Mouse (Mus musculus): ENCODE data around the gene Cpeb3. TPM values are rescaled to one million over a fixed set of nuclear protein-coding genes. Genes with fewer than 3 reads are reported as not detected.

The Cpeb3 gene
- polyA plus RNA-seq, 1 experiment = 2.2 TPM

GRCm38 (mm10) chr19:37076116-37076515, 132.3 kb downstream of the Cpeb3 start:
- TF ChIP-seq POLR2A (IDR thresholded peaks at IDR 0.05; ENCODE audit: low read depth, low read length) (no peak), CTCF (IDR thresholded peaks at IDR 0.05; ENCODE audit: borderline replicate concordance, insufficient read depth, low read length) (no peak)

GRCm38 (mm10) chr19:37075690-37076089, 132.7 kb downstream of the Cpeb3 start:
- TF ChIP-seq CTCF (IDR thresholded peaks at IDR 0.05; ENCODE audit: borderline replicate concordance, insufficient read depth, low read length) = no peak
- TF ChIP-seq POLR2A (IDR thresholded peaks at IDR 0.05; ENCODE audit: low read depth, low read length) = no peak
- Histone ChIP-seq H3K27ac (ENCODE audit: insufficient read depth, low read length) (no peak overlapping the region), H3K4me3 (ENCODE audit: insufficient read depth, low read length) (no peak overlapping the region), H3K4me1 (ENCODE audit: control insufficient read depth, insufficient read depth, low read length) (no peaks in the 10 kb centered on the region; the same call in 1 of the 2 replicates)

More at GRCm38 (mm10) chr19:37076116-37076515, 132.3 kb downstream of the Cpeb3 start:
- no peak overlapping the region for H3K27ac ChIP-seq (ENCODE audit: insufficient read depth, low read length)
- H3K4me1 ChIP-seq (ENCODE audit: control insufficient read depth, insufficient read depth, low read length) = no peaks in the 10 kb centered on the region; the same call in 1 of the 2 replicates
- no peak overlapping the region for H3K4me3 ChIP-seq (ENCODE audit: insufficient read depth, low read length)

- Histone ChIP-seq H3K4me1 (ENCODE audit: control insufficient read depth, insufficient read depth, low read length) (no peaks in the 10 kb centered on the region; the same call in 1 of the 2 replicates), H3K4me3 (ENCODE audit: insufficient read depth, low read length) (no peak overlapping the region), H3K27ac (ENCODE audit: insufficient read depth, low read length) (no peak overlapping the region)
- TF ChIP-seq POLR2A (IDR thresholded peaks at IDR 0.05; ENCODE audit: low read depth, low read length) (no peak), CTCF (IDR thresholded peaks at IDR 0.05; ENCODE audit: borderline replicate concordance, insufficient read depth, low read length) (no peak)
Measured at GRCm38 (mm10) chr19:37074726-37075125, 133.7 kb downstream of the Cpeb3 start.

GRCm38 (mm10) chr19:37074276-37074675, 134.1 kb downstream of the Cpeb3 start:
- Histone ChIP-seq H3K4me1 (ENCODE audit: control insufficient read depth, insufficient read depth, low read length) (no peaks in the 10 kb centered on the region; the same call in 1 of the 2 replicates), H3K4me3 (ENCODE audit: insufficient read depth, low read length) (no peak overlapping the region), H3K27ac (ENCODE audit: insufficient read depth, low read length) (no peak overlapping the region)
- TF ChIP-seq POLR2A (IDR thresholded peaks at IDR 0.05; ENCODE audit: low read depth, low read length) (no peak), CTCF (IDR thresholded peaks at IDR 0.05; ENCODE audit: borderline replicate concordance, insufficient read depth, low read length) (no peak)

GRCm38 (mm10) chr19:37072871-37073629, 135.4 kb downstream of the Cpeb3 start:
- no peaks in the 10 kb centered on the region; the same call in 1 of the 2 replicates for H3K4me1 ChIP-seq (ENCODE audit: control insufficient read depth, insufficient read depth, low read length)
- H3K27ac ChIP-seq (ENCODE audit: insufficient read depth, low read length) = no peak overlapping the region
- no peak overlapping the region for H3K4me3 ChIP-seq (ENCODE audit: insufficient read depth, low read length)
- TF ChIP-seq POLR2A (IDR thresholded peaks at IDR 0.05; ENCODE audit: low read depth, low read length) (no peak), CTCF (IDR thresholded peaks at IDR 0.05; ENCODE audit: borderline replicate concordance, insufficient read depth, low read length) (no peak)

GRCm38 (mm10) chr19:37069243-37069642, 139.2 kb downstream of the Cpeb3 start:
- TF ChIP-seq CTCF (IDR thresholded peaks at IDR 0.05; ENCODE audit: borderline replicate concordance, insufficient read depth, low read length) = no peak
- no peak for TF ChIP-seq POLR2A (IDR thresholded peaks at IDR 0.05; ENCODE audit: low read depth, low read length)
- no peak overlapping the region for H3K4me3 ChIP-seq (ENCODE audit: insufficient read depth, low read length)
- no peaks in the 10 kb centered on the region; the same call in 1 of the 2 replicates for H3K4me1 ChIP-seq (ENCODE audit: control insufficient read depth, insufficient read depth, low read length)
- no peak overlapping the region for H3K27ac ChIP-seq (ENCODE audit: insufficient read depth, low read length)

- peaks cover 8% of the 10 kb centered on the region for H3K4me1 ChIP-seq (ENCODE audit: control insufficient read depth, insufficient read depth, low read length)
- TF ChIP-seq CTCF (IDR thresholded peaks at IDR 0.05; ENCODE audit: borderline replicate concordance, insufficient read depth, low read length) = no peak
- TF ChIP-seq POLR2A (IDR thresholded peaks at IDR 0.05; ENCODE audit: low read depth, low read length) = no peak
- H3K27ac ChIP-seq (ENCODE audit: insufficient read depth, low read length) = peak overlapping the region; percentile 44
Measured at GRCm38 (mm10) chr19:37060078-37060477, 148.3 kb downstream of the Cpeb3 start.

GRCm38 (mm10) chr19:37059623-37060022, 148.8 kb downstream of the Cpeb3 start:
- Histone ChIP-seq H3K4me1 (ENCODE audit: control insufficient read depth, insufficient read depth, low read length) (peaks cover 8% of the 10 kb centered on the region), H3K27ac (ENCODE audit: insufficient read depth, low read length) (no peak overlapping the region), H3K4me3 (ENCODE audit: insufficient read depth, low read length) (no peak overlapping the region)
- no peak for TF ChIP-seq POLR2A (IDR thresholded peaks at IDR 0.05; ENCODE audit: low read depth, low read length)
- TF ChIP-seq CTCF (IDR thresholded peaks at IDR 0.05; ENCODE audit: borderline replicate concordance, insufficient read depth, low read length) = no peak

More at GRCm38 (mm10) chr19:37060078-37060477, 148.3 kb downstream of the Cpeb3 start:
- no peak overlapping the region for H3K4me3 ChIP-seq (ENCODE audit: insufficient read depth, low read length)

GRCm38 (mm10) chr19:37057161-37057905, 151.1 kb downstream of the Cpeb3 start:
- peak overlapping the region; percentile 58; the same call in 1 of the 2 replicates for H3K27ac ChIP-seq (ENCODE audit: insufficient read depth, low read length)
- H3K4me1 ChIP-seq (ENCODE audit: control insufficient read depth, insufficient read depth, low read length) = peaks cover 8% of the 10 kb centered on the region
- H3K4me3 ChIP-seq (ENCODE audit: insufficient read depth, low read length) = no peak overlapping the region
- no peak for TF ChIP-seq CTCF (IDR thresholded peaks at IDR 0.05; ENCODE audit: borderline replicate concordance, insufficient read depth, low read length)
- no peak for TF ChIP-seq POLR2A (IDR thresholded peaks at IDR 0.05; ENCODE audit: low read depth, low read length)
